Mouse (Mus musculus) G1E (cell line): ENCODE results near the gene Tmem266.

Experiments used
- CTCF ChIP-seq: IDR thresholded peaks from 2 replicates; pipeline ENCODE4 v1.5.1; 2012; ENCODE audit warnings: low read depth, low read length, inconsistent platforms, mixed read lengths
- GATA1 ChIP-seq: IDR thresholded peaks from 2 replicates; pipeline ENCODE4 v1.6.1; 2012; ENCODE audit warnings: borderline replicate concordance, low read length, inconsistent platforms, mixed read lengths

- TF ChIP-seq GATA1 (no peak), CTCF (no peak)
Measured at GRCm38 (mm10) chr9:55289475-55290198, 37.1 kb upstream of the Tmem266 start.
